Mouse (Mus musculus): Measurements from ENCODE around the gene Sclt1. TPM values are rescaled to one million over a fixed set of nuclear protein-coding genes. Genes with fewer than 3 reads are reported as not detected.
A peak's percentile ranks its signal among the peaks of the same experiment; 100 is the strongest.
"Not testable (repeated sequence)": the region's sequence is repeated elsewhere in the genome, so short reads cannot be mapped to it uniquely, and the experiment has no call there.

Gene Sclt1
- total RNA-seq (2022) = 10 to 100 TPM; 18.0 to 22.3 (median 19.6) TPM

DNA sequence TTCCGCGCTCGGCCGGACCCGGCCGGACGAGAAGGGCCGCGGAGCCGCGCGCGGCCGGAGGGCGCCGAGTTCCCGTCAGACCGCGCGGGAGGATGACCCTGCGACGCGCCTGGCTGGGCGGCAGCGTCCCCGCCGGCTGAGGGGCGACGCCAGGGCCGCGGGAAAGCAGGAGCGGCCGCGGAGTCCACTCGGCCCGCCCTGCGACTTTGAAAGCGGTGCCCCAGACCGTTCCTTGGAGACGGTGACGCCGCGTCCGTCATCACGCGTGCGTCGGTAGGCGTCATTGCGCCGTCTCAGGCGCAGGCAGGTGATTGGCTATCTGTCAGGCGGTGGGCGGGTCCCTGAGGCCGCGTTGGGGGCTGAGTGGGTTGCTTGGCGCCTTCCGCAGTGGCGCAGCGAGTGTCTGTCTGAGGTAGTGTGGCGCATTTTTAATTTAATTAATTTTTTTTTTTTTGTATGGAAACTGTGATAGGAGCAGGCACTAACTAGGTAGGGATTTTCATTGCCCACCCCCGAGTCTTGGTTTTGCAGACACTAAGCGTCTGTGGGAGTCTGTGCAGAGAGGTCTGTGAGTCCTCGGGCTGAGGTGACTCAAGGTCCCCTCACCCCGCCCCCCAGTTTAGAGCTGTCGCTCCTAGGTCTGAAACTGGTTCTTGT lies at the start of gene Sclt1, which contains the start of gene D3Ertd751e:
Gene Sclt1, minus strand, starts transcription at position 237 of the 657 bp plus-strand sequence.
Gene D3Ertd751e, plus strand, starts transcription at position 334 of the 657 bp plus-strand sequence.
- DNase-seq (ENCODE audit: low spot score in 2 of 2) = peak; percentile 91 to 97

DNA sequence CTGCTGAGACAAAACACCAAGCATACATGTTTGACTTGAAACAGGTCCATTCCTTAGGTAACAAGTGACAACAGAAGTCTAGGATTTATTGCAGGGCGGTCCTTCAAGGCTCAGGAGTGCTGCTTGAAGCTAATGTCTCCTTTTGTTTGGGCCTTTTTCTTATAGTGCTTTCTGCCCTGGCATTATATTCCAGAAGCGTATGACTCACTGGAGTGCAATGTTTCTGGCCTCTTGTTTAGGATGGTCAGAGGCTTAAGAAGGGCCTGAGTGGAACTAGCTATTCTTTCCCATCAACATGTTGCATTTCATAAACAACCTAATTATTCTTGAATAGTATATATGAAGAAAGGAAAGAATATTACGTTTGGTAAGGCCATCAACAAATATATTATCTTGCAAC lies 19.8 kb upstream of the Sclt1 start:
- no peak for DNase-seq (ENCODE audit: low spot score in 2 of 2)

DNA sequence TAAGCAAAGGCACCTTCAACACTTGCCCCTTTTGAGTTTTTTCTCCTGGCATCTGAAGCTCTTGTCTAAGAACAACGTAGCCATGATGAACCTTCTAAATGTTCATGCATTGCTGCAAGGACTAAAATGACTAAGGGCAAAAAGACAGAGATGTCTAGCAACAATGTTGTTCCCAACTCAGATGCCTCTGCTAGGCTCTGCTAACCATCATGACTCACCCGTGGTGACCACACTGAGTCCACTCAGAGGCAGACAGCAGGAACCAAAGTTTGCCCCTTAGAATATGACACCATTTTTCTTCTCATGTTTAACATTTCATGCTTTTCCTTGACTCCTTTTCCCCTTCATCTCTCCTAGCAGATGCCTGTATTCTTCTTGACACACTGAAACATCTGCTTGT lies 12.2 kb upstream of the Sclt1 start:
- DNase-seq (ENCODE audit: low spot score in 2 of 2) = no peak

DNA sequence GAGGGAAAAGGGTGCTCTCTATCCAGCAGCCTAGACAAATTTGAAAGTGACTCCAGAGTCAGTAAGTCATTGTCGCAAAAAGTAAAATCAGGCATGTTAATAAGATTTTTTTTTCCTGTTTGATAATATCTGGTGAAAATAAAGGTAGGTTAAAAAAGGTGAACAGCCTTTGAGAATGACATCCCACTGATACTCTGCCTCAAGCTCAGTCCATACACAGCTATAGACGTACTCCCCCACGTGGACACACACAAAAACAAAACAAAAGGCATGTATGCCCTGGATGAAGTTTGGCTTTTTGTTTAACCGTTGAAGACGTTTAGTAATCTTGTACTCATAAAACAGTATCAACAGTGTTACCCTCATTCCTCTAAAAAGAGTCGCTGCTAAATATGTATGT lies 1.1 kb upstream of the Sclt1 start:
- no peak for DNase-seq (ENCODE audit: low spot score in 2 of 2)

DNA sequence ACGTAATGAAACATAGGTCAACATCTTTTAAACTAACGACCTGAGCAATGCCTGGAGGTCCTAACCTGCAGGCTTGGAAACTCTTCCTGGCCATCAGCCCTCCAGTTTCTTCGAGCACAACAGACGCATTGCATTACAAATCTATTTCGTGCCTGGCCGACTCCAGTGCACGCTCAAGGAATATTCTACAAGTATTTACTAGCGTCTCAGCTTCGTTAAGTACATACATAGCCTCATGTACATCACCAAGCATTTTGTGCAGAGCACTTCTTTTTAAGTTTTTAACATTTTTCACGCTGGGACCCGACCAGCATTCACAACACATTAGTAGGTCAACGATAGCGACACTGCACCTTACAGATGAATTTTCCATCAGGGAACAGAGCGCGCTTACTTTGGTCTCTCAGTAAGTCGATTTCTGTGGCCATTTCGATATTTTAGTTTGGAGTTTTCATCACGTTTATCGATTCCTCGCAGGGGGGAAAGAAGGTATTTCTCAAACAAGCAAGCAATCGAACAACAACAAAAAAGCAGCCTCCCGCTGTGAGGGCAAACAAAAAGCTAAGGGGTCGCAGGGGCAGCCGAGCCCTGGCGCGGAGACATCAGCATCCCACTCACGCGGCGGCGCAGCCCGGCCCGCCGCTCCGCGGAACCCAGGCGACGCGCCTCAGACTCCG lies 575 bp downstream of the Sclt1 start:
- peak in 1 of 2 experiments; percentile 7 for DNase-seq (ENCODE audit: low spot score in 2 of 2)

DNA sequence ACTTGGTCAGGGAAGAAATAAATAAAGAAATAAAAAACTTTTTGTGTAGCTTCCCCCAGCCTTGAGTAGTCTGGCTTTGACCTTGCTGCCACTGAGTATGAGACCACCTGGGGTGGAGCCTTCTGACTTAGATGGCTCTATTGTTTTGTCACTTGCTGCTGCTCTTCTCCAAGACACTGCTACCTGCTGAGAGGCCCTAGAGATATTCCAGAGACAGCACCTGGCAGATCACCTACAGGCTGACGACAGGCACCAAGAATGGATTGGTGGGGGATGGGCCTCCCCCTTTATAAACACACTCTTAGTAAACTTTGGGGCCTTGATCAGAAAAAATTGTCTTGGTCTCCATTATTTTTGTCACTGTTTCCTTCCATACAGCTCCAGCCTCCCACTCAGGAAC lies 46.6 kb downstream of the Sclt1 start:
- DNase-seq (ENCODE audit: low spot score in 2 of 2) = no peak

DNA sequence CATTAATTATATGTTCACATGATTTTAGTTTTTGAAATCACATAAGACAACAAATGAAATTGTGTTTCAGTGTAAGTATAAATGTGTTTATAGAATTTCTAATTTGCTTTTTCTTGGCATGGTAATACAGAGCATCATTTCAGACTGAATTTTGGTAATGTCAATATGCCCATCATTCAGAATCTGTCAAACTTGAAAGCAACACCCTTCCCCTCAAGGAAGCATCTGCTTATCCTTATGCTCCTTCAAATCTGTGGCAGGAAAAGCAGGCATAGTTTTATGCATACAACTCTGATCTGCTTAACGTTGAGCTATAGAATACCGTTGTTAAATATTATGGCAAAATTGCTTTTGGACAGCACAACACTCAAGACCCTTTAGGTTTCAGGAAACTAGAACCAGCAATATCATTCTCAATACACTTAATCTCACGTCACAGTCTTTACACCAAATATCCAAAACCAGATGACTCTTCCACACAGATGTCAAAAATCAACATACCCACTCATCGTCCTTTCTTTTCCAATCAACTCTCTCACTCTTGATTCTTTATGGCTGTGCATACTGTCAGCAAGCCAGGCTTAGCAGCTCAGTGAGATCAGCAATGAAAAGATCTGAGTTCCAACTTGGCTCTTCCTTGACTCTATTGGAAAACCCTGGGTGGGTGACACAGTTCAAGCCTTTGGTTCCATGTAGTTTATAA lies 49.7 kb downstream of the Sclt1 start:
- no peak for DNase-seq (ENCODE audit: low spot score in 2 of 2)

DNA sequence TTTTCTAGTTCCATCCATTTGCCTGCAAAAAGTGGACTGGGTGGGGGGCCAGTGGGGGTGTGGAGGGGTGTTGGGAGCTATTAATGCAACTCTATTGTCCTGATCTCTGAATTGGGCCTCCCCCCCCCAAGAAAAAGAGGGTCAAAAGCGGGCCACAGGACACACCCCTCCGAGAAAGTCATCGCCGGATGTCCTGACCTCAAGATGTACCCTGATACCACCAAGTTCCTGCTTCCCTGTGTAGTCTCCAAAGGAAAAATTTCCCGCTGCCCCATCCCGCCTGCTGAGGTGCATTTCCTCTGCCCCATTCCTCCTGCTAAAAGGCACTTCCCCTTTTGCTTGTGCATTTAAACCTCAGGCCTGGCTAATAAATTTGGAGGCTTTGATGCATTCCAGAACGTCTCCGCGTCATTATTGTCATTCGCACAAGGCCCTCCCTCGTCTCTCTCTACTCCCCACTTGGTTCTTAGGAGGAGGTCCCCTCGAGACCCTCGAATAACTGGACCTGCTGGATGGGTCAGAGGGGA lies 52.1 kb downstream of the Sclt1 start:
- DNase-seq (ENCODE audit: low spot score in 2 of 2) = not testable (repeated sequence)

DNA sequence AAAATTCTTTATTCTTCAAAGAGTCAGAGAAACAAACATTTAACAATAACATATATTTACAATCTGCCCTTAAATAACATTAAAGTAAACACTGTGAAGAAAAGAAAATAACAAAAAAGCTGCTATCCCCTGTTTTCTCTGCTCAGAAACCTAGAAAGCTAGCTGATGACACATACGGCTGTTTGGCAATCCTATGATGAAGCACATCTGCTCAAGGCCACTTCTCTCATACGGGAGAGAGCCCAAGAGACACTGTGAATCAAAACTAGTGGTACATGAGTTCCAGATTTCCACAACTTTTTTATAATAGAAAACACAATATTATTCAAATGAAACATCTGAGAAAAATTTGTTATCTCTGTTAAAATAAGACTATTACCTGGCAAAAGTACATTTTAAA lies 55.9 kb downstream of the Sclt1 start:
- DNase-seq (ENCODE audit: low spot score in 2 of 2) = no peak

DNA sequence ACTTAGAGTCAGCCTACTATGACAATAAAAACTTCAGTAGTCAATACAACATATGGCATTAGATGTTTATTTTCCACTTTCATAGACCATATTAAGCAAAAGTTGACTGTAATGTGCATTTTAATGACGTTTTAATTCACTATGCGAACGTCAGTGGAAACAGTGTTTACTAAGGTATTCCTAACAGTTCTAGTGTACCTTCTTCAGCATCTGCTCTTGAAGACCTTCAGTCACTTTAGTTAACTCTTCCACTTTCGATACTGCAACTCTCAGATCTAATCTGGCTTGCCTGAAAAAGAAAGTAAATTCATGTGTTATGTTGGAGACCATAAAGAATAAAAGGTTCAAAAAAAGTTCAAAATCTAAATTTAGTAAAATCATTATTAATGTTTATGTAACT lies 60.2 kb downstream of the Sclt1 start:
- DNase-seq (ENCODE audit: low spot score in 2 of 2) = no peak

DNA sequence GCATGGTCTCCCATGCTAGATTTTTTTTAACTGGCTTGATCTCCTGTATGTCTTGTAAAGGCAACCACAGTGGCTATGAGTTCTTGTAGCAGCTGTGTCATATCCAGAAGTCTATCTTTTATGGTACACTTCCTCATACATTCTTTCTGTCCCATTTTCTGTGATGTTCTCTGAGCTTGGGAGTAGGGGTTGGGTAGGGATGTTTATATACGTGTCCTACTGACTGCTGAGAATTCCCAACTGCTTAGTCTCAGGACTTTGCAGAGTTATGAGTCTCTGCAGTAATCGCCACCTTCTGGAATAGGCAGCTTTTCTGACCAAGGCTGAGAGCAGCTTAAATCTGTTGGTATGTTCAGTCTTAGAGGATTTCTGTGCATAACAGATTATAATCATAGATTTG lies 65.7 kb downstream of the Sclt1 start:
- no peak for DNase-seq (ENCODE audit: low spot score in 2 of 2)

DNA sequence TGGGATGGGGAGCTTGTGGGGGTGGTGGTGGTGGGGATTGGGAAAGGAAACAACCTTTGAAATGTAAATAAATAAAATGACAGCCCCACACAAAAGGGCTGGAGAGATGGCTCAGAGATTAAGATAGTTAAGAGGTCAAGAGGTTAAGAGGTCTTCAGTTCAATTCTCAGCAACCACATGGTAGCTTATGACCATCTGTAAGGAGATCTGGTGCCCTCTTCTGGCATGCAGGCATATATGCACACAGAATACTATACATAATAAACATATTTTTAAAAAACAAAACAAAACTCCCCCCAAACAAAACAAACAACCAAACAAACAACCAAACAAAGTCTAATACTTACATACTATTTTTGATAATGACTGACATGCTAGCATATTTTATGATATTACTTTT lies 67.5 kb downstream of the Sclt1 start:
- DNase-seq (ENCODE audit: low spot score in 2 of 2) = no peak

DNA sequence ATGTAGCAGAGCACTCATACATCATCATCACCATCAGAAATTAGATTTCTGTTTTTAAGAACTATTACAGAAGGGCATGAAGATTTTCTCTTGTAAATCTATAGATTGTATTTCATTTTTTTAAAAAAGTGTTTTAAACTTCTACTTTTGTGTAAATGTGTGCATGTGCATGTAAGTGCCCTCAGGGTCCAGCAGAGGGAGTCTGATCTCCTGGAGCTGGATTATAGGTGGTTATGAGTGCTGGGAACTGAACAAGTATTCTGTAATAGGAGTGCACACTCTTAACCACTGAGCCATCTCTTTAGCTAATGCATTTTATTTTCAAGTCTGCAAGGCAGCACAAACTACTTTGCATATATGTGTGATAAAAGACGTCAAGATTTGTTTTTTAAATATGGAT lies 86.7 kb downstream of the Sclt1 start:
- DNase-seq (ENCODE audit: low spot score in 2 of 2) = no peak

DNA sequence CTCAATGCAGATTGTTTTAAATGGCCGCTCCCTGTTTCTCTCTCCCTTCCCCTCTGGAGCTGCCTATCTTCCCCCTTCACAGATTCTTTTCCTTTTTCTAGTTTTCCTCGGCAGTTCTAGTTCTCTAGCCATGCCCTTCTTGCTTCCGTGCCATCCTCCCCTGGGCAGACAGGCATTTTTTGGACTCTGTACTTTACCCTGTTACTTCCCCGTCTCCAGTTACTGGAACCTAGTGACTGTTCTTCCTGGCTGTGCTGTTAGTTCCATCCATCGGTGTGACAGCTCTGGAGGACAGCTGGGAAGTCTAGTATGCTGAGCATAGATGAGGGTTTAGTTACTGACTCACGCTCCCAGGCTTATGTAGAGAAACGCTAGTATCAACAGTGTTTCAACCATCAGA lies 121.3 kb downstream of the Sclt1 start:
- DNase-seq (ENCODE audit: low spot score in 2 of 2) = no peak

DNA sequence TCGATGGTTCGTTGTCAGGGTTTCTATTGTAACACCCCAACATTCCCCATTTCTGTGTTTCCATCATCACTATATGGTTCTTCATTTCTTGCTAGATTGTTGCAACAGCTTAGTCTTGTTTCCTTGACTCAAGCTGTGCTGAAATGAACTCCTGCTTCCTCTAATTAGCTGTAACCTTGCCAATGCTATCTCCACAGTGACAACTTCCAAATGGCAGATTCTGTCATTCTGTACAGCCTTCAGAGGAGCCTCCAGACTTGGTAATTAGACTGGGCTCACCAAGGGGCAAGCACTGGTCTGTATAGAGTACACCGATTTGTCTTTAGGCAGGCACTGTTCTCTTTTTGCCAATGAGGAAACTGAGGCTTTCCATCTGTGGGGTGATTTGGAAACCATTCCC lies 123.8 kb downstream of the Sclt1 start:
- DNase-seq (ENCODE audit: low spot score in 2 of 2) = no peak

DNA sequence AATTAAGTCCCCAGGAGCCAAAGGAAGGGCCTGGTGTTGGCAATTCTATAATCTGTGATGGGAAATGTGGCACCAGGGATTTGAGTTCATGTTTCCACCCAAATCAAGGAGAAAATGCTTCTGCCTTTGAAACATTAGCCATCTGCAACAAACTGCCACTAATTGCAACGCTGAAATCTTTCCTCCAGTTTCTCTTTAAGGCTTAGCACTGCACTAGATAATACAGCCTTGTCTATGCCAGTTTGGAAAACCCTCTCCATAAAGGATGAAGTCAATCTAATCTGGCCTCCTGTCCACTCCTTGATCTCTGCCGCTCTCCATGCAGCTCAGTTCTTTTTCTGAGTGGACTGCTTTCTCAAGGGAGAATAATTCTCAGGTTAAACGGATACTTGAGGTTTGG lies 124.3 kb downstream of the Sclt1 start:
- no peak for DNase-seq (ENCODE audit: low spot score in 2 of 2)

DNA sequence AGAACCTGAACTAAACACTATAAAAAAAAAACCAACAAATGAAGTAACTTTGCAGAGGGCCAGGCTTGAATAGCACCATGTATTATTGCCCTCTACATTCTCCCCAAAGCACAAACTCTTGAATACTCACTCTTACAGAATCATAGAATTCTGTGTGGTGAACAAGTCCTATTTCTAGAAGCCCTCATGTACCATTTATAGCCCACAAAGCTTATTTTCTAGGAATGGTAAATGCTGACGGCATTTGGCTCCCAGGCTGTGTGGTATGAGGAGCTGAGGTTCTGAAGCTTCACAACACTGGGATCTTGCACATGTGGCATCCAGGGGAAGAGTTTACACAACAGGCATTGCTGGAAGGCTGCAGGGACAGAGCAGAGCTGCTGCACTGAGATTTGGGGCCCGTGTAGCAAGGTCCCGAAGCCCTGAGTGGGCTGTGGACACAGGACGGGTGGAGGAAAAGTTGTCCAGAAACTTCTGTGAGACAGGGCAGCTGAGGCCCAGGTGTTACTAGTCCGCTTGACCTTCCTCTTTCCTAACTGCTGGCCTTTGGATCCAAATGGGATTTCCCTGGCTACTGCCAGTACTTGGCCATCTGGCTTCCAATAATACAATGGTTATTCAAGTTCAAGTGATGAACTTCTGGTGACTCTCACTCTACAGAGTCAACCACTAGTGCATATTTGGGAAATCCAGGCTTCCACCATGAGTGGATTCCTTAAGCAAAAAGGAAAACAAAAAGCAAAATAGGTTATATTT lies 127.9 kb downstream of the Sclt1 start:
- DNase-seq (ENCODE audit: low spot score in 2 of 2) = no peak

DNA sequence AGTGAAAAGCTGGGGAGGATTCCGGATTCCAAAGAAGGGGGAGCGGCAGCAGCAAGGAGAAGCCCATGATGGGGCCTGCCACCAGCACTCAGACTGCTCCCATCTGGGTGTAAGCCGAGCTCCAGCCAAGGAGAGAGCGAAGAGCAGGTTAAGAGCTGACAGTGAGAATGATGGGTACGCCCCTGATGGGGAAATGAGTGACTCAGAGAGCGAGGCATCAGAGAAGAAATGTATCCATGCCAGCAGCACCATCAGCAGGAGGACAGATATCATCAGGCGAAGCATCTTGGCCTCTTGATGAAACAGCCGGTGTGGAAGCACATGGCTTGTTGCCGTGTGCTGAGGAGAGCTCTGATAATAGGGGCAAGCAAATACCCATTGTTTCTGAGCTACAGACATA lies 128.6 kb downstream of the Sclt1 start:
- no peak for DNase-seq (ENCODE audit: low spot score in 2 of 2)

DNA sequence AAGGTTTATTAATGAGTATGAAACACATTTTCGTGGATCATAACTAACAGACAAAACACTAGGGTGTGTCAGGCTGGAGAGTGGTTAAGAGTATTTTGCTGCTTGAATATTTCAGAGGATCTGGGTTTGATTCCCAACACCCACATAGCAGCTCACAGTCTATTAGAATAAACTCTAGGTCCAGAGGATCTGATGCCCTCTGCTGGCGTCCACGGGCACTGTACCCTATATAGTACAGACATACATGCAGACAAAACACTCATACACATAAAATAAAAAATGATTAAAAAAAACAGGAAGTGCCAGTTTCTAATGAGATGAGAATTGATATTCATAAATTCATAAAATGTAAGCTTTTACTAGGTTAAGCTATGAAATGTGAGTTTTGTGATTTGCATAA lies 130.1 kb downstream of the Sclt1 start:
- DNase-seq (ENCODE audit: low spot score in 2 of 2) = no peak

DNA sequence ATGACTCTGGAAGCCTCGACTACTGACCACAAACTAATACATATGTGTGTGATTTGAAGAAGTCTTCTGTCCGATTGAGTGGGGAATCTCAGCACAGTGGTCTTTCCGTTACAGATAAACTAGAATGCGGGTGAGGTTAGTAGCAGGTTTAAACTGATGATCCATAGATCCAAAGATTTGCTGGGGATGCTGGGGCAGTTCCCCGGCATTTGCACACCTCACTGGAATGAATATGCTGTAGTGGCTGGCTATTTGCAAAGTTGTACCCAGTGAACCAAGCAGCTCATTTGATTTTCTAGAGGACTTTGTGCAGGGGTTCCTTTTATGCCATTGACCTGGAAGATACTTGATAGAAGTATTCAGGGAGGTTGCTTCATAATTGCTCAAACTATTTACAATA lies 133.2 kb downstream of the Sclt1 start:
- no peak for DNase-seq (ENCODE audit: low spot score in 2 of 2)

DNA sequence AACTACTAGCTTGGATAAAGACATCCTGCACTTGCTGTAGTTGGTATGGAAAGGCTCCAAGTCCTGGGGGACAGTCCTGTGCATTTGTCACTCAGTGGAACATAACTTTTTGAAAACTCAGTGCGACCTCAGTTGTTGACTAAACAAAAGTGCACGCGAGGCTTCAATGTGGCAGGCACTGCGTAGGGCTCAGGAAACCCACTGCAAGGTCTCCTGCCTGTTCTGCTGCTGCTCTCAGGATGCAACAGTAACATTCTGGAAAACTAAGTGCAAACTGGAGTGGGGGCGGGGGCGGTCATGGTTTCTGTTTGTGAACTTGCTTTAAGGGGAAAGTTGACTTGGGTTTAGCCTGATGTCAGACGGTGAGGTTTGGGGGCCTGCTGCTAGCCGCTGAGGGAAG lies 134.8 kb downstream of the Sclt1 start:
- DNase-seq (ENCODE audit: low spot score in 2 of 2) = no peak

DNA sequence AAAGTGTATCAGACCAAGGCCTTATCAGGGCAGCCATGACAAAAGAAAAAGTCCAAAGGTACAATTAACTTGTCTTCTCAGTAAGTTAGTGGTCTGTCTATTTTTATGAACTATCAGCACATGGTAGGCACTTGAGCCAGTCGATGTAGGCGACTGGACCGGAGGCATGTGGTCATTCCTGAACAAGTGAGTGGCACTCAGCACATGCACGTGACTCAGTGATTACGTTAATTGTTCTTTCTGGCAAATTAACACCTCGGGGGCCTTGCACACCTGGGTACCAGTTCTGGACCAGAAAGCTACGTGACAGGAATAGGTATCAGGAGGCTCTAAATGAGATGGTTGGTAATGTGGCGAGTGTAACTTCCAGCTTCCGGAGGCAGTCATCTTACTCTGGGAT lies 135.3 kb downstream of the Sclt1 start:
- DNase-seq (ENCODE audit: low spot score in 2 of 2) = no peak

Data from left cerebral cortex, adult 8-10 months (tissue).